Mouse (Mus musculus) adrenal gland, adult (tissue): ENCODE measurements at regions not wholly inside any gene's neighbourhood (a gene's known extent, or its start where the extent isn't known, plus 50 kb on each side); places are given as distances from the start of the nearest gene placed in this dataset.
A peak's percentile ranks its signal among the peaks of the same experiment; 100 is the strongest.

Source experiments
- DNase-seq, 2 experiments: peaks; one replicate each; pipeline ENCODE4 v3.0.0; 2022 to 2023; ENCODE audit warnings: low spot score in 1 of 2; ENCODE audit not compliant: inconsistent age in 2 of 2

DNA sequence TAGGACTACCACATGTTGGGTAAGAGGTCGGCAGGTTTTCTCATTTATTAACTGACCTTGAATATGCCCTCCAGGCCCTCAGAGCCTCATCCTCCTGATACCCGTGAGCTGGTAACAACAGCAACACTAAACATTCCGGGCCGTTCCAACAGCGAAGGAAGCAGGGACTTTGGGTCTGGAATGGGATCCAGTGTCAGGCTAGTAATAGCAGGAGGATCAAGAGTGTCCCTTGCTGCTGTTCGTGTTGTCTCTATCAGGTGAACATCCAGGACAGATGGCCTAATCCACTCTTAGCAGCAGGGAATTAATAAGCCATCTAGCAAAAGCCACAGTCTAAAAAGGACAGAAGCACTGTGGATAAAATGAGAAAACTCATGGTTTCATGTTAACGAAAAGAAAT, 106.7 kb downstream of the Cpeb2 start:
- no peak for DNase-seq

DNA sequence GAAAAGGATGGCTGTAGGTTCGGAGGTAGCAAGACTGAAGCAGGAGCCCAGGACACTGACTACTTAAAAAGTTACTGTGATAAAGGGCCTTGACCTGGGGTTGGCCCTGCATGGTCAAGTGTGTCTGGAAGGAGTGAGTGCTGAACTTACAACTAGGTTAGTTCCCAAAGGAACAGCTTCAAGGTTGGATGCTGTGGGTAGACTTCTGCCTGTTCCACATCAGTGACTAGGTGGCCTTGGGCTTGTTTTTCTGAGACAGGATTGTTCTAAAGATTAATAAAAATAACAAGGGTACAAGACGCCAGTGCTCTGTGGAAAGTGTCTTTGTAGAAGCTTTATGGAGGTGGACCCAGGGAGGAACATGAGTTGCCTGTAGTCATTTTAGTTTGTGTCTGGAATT, 108.5 kb downstream of the Cpeb2 start:
- peak; percentile 42 to 62 for DNase-seq

DNA sequence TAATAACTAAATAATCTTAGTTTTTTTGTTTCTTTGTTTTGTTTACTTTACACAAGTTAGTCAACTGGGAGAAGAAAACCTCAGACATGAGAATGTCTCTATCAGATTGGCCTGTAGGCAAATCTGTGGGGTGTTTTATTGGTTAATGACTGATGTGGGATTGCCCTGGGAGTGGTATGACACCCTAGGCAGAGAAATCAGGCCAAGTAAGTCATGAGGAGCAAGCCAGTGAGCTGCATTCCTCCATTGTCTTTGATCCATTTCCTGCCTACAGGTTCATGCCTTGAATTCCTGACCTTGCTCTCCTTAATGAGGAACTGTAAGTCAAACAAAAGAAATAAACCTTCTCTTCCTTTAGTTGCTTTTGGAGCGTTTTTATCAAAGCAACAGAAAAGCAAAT, 111.5 kb downstream of the Cpeb2 start:
- no peak for DNase-seq

GRCm38 (mm10) chr5:43350987-43351386, 118.0 kb downstream of the Cpeb2 start:
- DNase-seq: peak in 1 of 2 experiments; percentile 44

DNA sequence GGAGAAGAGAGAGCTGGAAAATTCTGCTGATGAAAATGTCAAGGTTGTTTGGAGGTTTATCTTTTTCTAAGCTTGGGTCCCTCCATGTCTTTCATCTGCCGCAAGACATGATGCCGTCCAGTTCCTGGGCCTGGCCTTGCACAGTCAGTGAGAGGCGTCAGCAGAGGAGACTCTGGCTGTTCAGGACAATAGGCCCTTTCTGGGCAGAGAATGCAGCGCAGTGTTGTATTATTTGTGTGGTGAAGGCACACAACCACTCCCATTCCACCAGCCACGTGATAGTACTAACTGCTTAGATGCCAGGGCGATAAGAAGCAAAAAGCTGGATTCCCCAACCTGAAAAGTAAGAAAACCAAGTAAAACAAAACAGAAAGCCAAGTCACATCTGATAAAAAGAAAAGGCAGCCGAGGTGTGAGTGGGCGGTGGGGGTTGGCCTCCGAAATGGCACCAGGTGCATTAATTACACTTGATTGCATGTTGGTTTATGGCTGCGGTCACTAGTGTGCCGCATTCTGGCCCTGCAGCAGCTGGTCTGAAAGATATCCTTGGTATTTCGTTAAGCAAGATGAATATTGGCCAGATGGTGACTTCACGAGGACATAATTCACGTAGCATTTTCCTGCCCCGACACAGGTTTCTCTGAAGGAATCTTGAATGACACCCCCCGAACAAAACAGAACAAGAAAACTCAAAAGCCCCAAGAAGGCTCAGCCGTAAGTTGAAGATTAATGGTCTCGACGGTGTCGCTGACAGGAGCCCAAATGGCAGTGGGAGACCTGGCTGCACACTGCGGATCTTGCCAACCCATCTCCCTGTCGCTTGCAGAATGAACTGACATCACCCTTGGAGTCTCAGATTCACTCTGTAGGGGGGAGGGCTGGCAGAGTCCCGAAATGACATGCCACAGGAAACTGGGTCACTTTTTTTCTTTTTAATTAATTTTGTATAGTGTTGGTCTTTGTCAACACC, 120.3 kb downstream of the Cpeb2 start:
- DNase-seq: peak; percentile 86 to 91

DNA sequence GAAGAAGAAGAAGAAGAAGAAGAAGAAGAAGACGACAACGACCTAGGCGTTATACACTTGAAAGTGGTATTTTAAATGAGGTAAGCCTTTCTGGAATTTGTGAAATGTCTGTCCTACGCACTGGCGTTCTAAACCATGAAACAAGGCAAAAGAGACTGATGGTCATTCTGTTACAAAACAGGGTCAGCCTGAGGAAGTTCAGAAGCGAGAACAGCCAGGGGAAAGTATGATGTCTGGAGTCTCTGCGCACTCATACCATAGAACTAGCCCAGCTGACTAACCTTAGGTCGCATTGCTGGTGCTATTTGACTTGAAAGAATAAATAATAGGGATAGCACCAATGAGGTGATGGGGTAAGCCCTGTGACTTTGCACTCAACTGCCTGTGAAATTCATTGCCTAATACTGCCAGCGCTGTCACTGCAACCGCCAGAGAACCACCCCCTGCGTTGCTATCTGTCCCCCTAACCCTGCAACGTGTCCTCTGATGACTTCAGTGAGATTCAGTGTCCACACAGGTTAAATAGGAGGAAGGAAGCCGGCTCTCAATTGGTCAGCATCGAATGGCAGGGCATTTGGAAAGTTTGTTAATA, 121.5 kb downstream of the Cpeb2 start:
- DNase-seq: peak in 1 of 2 experiments; percentile 78

GRCm38 (mm10) chr5:43355026-43355580, 122.1 kb downstream of the Cpeb2 start:
- DNase-seq: peak; percentile 93 to 97

- peak in 1 of 2 experiments; percentile 47 for DNase-seq
Observed at GRCm38 (mm10) chr5:43355832-43356231, 122.9 kb downstream of the Cpeb2 start.

- DNase-seq: peak; percentile 48 to 73
Observed at GRCm38 (mm10) chr5:43357100-43357680, 124.2 kb downstream of the Cpeb2 start.

DNA sequence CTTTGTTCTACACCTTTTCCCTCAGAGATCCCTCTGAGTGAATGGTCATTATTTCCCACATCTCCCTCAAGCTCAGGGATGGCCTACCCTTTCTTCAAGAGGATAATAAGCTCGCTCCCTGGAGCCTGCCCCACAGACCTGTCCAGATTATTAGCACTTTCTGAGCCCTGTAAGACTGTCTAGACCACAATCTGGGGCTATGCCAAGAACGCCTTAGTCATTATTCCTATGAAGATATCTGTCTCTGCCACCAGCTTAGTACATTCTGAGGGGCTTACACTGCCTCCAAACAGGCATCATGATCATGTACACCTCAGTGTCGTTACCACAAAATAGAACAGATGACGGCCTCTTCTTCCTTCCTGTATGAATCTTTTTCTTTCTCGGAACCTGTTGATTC, 124.9 kb downstream of the Cpeb2 start:
- no peak for DNase-seq

GRCm38 (mm10) chr5:43358928-43359765, 126.2 kb downstream of the Cpeb2 start:
- DNase-seq: peak in 1 of 2 experiments; percentile 58

DNA sequence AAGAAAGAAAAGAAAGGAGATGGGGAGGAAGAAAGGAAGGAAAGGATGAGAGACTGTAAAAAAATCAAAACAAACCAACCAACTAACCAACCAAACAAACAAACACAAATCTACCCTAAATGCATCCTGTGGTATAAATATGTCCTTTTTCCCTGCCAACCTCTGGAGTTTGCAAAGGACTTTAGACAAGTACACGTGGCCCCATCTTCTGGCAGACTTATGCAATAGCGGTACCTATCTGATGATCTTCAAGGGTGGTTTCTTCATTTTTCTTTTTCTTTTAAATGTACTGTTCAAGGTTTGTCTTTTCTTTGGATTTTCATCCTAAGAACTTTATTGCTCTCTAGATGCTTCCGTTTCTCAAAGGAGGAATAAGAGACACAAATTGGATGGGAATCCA, 127.3 kb downstream of the Cpeb2 start:
- DNase-seq: peak; percentile 44 to 78

DNA sequence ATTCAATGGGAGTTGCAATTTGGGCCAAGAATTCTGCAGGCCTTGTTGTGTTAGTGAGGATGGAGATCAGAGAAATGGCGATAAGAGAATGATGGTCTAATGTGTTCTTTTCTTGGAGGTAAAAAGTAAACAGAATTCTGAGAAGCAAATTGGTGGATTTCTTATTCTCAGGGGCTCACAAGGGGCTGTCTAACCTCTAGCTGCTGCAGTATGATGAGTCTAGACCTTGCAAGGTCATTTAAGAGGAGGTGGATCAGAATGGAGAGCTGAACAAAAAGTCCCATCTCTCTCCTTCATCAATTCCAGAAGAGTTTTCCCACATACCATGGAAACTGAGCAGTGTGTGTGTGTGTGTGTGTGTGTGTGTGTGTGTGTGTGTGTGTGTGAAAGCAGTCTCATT, 128.1 kb downstream of the Cpeb2 start:
- no peak for DNase-seq

GRCm38 (mm10) chr5:43372385-43372784, 139.4 kb downstream of the Cpeb2 start:
- no peak for DNase-seq

GRCm38 (mm10) chr5:43384689-43385375, 130.5 kb upstream of the C1qtnf7 start:
- peak in 1 of 2 experiments; percentile 43 for DNase-seq

DNA sequence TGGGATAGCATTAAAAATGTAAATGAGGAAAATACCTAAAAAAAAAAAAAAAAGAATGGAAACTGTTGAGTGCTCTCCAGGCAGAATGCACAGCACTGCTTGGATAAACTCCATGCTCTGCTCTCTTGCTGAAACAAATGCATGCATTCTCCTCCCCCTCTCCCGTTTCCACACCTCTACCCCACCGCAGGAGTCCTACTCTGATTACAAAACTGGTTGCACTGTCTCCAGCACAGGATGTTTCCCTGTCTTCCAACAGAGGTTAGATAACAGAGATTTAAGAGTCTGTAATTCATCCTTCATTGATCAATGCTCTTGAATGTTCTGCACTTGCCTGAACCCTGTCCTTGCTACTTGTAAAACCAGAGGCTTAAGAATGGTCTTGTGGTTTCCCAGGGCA, 124.3 kb upstream of the C1qtnf7 start:
- peak; percentile 11 to 39 for DNase-seq

DNA sequence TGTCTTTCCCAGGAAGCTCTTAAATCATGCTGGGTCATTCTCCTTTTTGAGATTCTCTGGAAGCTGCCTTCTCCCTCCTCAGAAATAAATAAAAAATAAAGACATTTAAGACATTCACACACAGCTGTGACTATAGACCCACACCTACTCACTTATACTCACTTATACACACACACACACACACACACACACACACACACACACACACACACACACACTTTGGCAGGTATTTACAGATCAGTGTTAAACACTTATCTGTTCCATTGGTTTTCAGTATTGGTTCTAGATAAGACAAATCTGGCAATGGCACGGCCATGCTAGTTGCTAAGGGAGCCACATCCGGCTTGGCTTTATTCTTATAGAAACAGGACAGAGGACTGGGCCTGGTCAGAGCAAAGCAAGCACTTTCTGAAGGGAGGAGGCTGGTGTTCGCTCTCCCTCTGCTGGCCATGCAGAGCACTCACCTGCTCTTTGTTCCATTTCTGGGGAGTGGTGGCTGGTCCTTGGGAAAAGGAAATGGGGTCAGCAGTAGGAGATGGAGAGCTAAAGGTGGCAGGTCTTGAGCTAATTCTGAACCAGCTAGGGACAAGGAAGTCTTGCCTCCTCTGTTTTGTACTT, 123.8 kb upstream of the C1qtnf7 start:
- DNase-seq: peak; percentile 55 to 77

DNA sequence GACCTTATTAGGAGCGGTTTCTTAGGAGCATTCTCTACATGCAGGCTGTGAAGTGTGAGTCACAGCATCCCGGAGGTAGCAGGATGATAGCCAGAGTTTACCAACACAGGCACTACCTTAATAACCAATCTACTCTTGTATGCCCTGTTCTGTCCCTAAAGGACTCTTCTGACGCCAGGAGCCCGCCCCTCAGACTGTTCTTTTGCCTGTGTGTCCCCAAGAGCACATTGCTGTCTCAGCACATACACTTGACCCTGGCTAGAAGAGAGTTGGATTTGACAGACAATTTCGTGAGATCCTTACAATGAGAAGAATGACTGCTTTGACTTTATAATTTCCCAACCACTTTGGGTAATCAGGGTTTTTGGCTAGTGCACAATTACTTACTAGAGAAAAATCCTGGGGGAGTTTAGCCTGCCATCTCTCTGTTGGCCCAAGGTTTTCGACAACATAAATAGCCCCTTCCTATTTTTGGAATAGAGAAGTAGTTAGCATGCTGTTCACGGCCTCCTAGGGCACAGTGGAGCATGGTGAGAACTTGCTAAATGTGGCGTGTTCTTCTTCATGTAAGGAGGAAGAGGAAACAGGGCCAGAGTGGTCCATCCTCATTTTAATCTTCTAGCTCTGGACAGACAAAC, 122.3 kb upstream of the C1qtnf7 start:
- no peak for DNase-seq

DNA sequence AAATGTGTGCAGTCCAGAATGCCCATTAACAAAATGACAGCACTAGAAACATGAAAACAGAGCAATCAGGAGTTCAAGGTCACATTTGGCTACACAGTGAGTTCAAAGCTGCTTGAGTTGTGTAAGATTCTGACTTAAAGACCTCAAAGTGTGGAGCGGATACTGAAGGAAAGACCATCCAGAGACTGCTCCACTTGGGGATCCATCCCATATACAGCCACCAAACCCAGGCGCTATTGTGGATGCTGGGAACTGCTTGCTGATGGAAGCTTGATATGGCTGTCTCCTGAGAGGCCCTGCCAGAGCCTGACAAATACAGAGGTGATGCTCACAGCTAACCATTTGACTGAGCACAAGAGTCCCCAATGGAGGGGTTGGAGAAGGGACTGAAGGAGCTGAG, 98.1 kb upstream of the C1qtnf7 start:
- no peak for DNase-seq
